Mouse (Mus musculus) neural tube, embryonic 14.5 days (tissue): Measurements from ENCODE around the gene Rpl27. TPM values are rescaled to one million over a fixed set of nuclear protein-coding genes. Genes with fewer than 3 reads are reported as not detected.
"Not testable (repeated sequence)": the region's sequence is repeated elsewhere in the genome, so short reads cannot be mapped to it uniquely, and the experiment has no call there.

Experiments
- ATAC-seq: fragments of 200-750 bp; cut with Nextera tagmentation; 2 replicates; pipeline ENCODE4 v1.8.0; 2017; ENCODE audit warnings: low read depth, mild to moderate bottlenecking, moderate TSS enrichment, moderate library complexity
- H3K27ac ChIP-seq: fragments of 300-500 bp; sonication (generic); 2 replicates; pipeline ENCODE4 v1.5.1; 2014; ENCODE audit warnings: low read depth, mild to moderate bottlenecking, control low read depth, low read length, moderate library complexity, mixed read lengths
- H3K27me3 ChIP-seq: fragments of 300-500 bp; sonication (generic); 2 replicates; pipeline ENCODE4 v1.6.1; 2014; ENCODE audit warnings: low read length; ENCODE audit not compliant: control insufficient read depth, insufficient read depth
- H3K36me3 ChIP-seq: fragments of 300-500 bp; sonication (generic); 2 replicates; pipeline ENCODE4 v1.6.1; 2014; ENCODE audit warnings: low read length, mixed read lengths; ENCODE audit not compliant: control insufficient read depth, insufficient read depth
- H3K4me1 ChIP-seq: fragments of 300-500 bp; sonication (generic); 2 replicates; pipeline ENCODE4 v1.6.1; 2014; ENCODE audit warnings: low read length; ENCODE audit not compliant: control insufficient read depth, insufficient read depth
- H3K4me2 ChIP-seq: fragments of 300-500 bp; sonication (generic); 2 replicates; pipeline ENCODE4 v1.6.1; 2014; ENCODE audit warnings: mild to moderate bottlenecking, low read depth, low read length, control low read depth
- H3K4me3 ChIP-seq: fragments of 300-500 bp; sonication (generic); 2 replicates; pipeline ENCODE4 v1.5.1; 2014; ENCODE audit warnings: low read depth, low read length, control low read depth, mixed read lengths
- H3K9ac ChIP-seq: fragments of 300-500 bp; sonication (generic); replicated peaks from 2 replicates; pipeline ENCODE4 v1.6.1; 2014; ENCODE audit warnings: low read depth, mild to moderate bottlenecking, control low read depth, low read length, mixed read lengths
- H3K9me3 ChIP-seq: fragments of 300-500 bp; sonication (generic); 2 replicates; pipeline ENCODE4 v1.6.1; 2016; ENCODE audit warnings: low read length; ENCODE audit not compliant: control insufficient read depth
- WGBS: fragments of 180-500 bp; shearing (Covaris S2); extraction: QIAGEN DNeasy Blood & Tissue Kit; methylation state at CpG from one replicate; pipeline ENCODE4 v1.1.7; 2014; 5-methylcytosine and 5-hydroxymethylcytosine counted together
- polyA plus RNA-seq: library from polyadenylated mRNA; unstranded; fragments of >200 nt; fragmentation: Nextera tagmentation; extraction: Ambion mirVana; gene quantifications from 2 replicates; pipeline ENCODE4 v1.2.1, GENCODE M21; 2014

The Rpl27 gene
- polyA plus RNA-seq, 1 experiment from 2014 or later: 257 TPM

GRCm38 (mm10) chr11:101462583-101463440 is 20.7 kb downstream of the Rpl27 start:
- WGBS: 30% methylated on average over 13 of the region's 13 CpGs
- Histone ChIP-seq H3K4me1 (peaks cover 33% of the 10 kb centered on the region), H3K27me3 (no peaks in the 10 kb centered on the region), H3K4me3 (no peak overlapping the region), H3K4me2 (peak overlapping the region; percentile 62; the same call in 1 of the 2 replicates), H3K9me3 (no peaks in the 10 kb centered on the region), H3K9ac (no peak overlapping the region; the same call in 1 of the 2 replicates), H3K36me3 (peaks cover 40% of the 10 kb centered on the region), H3K27ac (no peak overlapping the region)
- no peak for ATAC-seq

DNA sequence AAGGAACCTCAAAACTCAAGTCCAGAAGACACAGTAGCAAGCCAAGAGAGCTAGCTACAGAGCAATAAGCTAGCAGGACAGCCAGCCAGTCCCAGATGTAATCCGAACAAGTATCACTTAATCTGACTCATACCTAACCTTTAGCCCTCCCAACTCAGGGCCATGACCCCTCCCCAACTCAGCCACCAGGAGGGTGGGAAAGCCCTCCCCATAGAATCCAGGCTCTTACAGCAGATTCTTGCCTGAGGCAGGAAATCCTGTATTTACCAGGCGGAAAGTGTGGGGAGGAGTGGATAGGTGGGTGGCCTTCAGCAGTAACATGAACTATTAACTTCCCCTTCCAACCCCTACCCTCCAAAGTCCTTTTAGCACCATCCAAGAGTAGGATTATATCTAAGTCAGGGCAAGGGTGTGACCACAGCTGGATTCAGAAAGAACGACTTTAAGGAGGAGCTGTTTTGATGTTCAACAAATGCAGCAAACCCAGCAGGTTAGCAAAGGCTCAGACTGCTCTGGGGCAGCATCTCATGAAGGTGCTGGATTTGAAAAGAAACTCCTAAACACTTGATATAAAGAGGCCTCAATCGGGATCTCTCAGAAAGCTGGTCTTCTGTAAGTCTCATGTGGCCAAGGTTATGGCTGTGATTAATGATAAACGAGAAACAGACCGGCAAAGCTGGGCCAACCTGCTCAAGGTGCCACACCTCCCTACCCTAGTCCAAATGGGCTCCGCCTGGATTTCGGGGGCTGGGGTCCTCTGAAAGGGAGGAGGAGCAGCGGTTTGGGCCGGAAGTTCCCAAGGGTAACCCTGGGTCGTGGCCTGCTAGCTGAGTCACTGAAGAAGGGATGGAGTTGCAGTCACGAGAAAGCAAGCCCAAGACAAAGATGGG is 22.4 kb downstream of the Rpl27 start, which contains the start of gene Rnd2:
Rnd2 (plus strand) TSS at position 789 of the 890 bp plus-strand sequence.
- Histone ChIP-seq H3K36me3 (peaks cover 25% of the 10 kb centered on the region), H3K4me3 (peak within 1 kb of the TSS; percentile 79), H3K4me1 (peaks cover 37% of the 10 kb centered on the region), H3K27me3 (no peaks in the 10 kb centered on the region), H3K9me3 (no peaks in the 10 kb centered on the region), H3K9ac (peak within 1 kb of the TSS; percentile 72), H3K27ac (peak within 1 kb of the TSS; percentile 89), H3K4me2 (peak within 1 kb of the TSS; percentile 62)
- WGBS: 12% methylated on average over 12 of the region's 12 CpGs
- no peak for ATAC-seq

DNA sequence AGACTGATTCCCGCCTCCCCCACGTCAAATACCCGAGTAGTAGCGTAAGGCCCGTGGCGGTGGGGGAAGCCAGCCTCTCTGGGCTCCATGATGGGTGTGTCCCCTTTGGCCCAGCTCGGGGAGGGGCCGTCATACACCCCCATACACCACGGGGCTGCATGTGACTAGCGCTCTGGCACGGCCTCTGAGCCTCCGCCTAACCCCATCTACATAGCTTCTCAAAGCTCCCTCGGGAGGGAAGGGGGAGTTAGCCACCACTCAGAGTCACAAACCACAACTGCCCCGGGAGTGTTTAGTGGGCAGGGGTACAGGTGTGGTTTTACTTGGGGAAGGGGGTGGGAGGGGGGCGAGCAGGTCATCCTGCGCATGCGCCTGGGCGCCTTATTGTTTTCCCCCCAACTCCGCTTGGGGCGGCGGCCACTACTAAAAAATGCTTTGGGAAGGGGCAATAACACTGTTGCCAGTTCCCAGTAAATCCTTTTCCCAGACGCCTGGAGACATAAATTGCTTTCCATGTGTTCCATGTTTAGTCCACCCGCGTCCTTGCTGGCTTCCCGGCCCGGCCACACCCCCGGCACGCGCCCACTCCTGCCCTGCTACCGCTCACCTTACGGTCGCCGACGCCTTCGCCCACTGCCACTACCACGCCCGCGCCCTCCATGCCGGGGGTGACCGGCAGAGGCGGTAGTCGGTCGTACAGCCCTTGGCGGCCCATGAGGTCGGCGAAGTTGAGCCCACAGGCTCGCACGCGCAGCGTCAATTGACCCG is 23.2 kb downstream of the Rpl27 start:
- Histone ChIP-seq H3K27ac (peak overlapping the region; percentile 89), H3K4me3 (peak overlapping the region; percentile 79), H3K4me1 (peaks cover 37% of the 10 kb centered on the region), H3K36me3 (peaks cover 17% of the 10 kb centered on the region), H3K9me3 (no peaks in the 10 kb centered on the region), H3K27me3 (no peaks in the 10 kb centered on the region), H3K9ac (peak overlapping the region; percentile 72), H3K4me2 (peak overlapping the region; percentile 62)
- WGBS: under 1% methylated on average over 49 of the region's 51 CpGs
- ATAC-seq: peak; percentile 44

DNA sequence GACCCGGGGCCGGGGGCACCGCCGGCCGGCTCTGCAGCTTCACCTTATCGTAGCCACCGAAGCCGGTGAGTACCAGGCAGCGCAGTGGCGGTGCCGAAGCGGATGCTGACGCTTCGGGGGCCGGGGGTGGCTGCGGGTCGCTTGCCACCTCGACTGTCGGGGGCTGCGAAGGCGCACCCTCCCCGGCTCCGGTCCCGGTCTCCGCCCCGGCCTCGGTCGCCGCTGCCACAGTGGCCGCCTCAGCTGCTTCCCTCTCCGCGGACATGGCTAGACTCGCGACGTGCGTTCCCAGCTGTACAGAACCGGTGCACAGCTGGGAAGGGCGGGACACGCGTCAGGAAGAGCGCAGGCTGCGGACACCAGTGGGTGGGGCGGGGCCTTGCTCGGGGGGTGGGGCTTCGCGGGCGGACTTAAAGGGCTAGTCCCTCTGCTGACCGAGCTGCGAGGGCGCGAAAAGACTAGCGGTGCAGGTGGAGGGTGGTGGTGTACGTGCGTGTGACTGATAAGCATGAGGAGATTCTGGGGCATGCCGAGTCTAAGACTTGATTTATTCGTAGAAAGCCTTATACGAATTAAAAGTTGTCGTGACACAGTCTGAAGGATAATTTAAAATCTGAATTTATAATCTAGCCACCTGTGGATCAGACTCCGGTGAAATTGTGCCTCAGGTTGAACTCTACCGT is 23.9 kb downstream of the Rpl27 start, which contains the start of gene Vat1:
Vat1 (minus strand) TSS at position 362 of the 683 bp plus-strand sequence.
- Histone ChIP-seq H3K27ac (peak within 1 kb of the TSS; percentile 89), H3K9ac (peak within 1 kb of the TSS; percentile 72), H3K4me3 (peak within 1 kb of the TSS; percentile 79), H3K9me3 (no peaks in the 10 kb centered on the region), H3K36me3 (peaks cover 14% of the 10 kb centered on the region), H3K4me2 (peak within 1 kb of the TSS; percentile 62), H3K27me3 (no peaks in the 10 kb centered on the region), H3K4me1 (peaks cover 37% of the 10 kb centered on the region)
- peak; percentile 74 for ATAC-seq
- 2% methylated on average over 56 of the region's 60 CpGs for WGBS

DNA sequence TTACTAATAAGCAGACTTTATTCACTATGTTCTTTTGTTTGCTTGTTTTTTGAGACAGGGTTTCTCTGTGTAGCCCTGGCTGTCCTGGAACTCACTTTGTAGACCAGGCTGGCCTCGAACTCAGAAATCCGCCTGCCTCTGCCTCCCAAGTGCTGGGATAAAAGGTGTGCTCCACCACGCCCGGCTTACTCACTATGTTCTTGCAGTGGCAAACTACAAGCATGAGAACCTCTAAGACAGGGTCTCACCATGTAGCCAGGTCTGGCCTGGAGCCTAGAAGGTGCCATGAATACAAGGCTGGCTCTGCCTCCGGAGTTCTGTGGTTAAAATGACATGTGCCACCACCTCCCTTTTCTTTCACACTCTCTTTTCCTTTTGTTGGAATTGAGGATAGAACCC is 24.5 kb downstream of the Rpl27 start:
- WGBS: 69% methylated on average over 5 of the region's 5 CpGs
- not testable (repeated sequence) for ATAC-seq

GRCm38 (mm10) chr11:101467477-101468262 is 25.6 kb downstream of the Rpl27 start:
- no peaks in the 10 kb centered on the region for H3K27me3 ChIP-seq
- WGBS: under 1% methylated on average over 44 of the region's 54 CpGs
- ATAC-seq: peak; percentile 65
- peaks cover under 1% of the 10 kb centered on the region; the same call in 1 of the 2 replicates for H3K36me3 ChIP-seq
- H3K9me3 ChIP-seq: no peaks in the 10 kb centered on the region
- peak overlapping the region; percentile 81 for H3K9ac ChIP-seq
- peak overlapping the region; percentile 81 for H3K27ac ChIP-seq
- H3K4me1 ChIP-seq: peaks cover 32% of the 10 kb centered on the region
- H3K4me3 ChIP-seq: peak overlapping the region; percentile 68
- peak overlapping the region; percentile 86 for H3K4me2 ChIP-seq

More for the DNA sequence above, 24.5 kb downstream of the Rpl27 start:
- H3K27ac ChIP-seq, H3K9me3 ChIP-seq, H3K9ac ChIP-seq, H3K27me3 ChIP-seq: not testable (repeated sequence)
- Histone ChIP-seq H3K4me2 (peak overlapping the region; percentile 62; the same call in 1 of the 2 replicates), H3K4me1 (peaks cover 37% of the 10 kb centered on the region), H3K36me3 (peaks cover 12% of the 10 kb centered on the region), H3K4me3 (peak overlapping the region; percentile 79)

- Histone ChIP-seq H3K4me1 (peaks cover 26% of the 10 kb centered on the region), H3K27ac (peak overlapping the region; percentile 81), H3K36me3 (no peaks in the 10 kb centered on the region), H3K27me3 (no peaks in the 10 kb centered on the region), H3K9me3 (no peaks in the 10 kb centered on the region), H3K4me2 (peak overlapping the region; percentile 86), H3K4me3 (peak overlapping the region; percentile 68), H3K9ac (peak overlapping the region; percentile 81)
- 0% methylated on average over 29 of the region's 31 CpGs for WGBS
- peak; percentile 26; the same call in 1 of the 2 replicates for ATAC-seq
Measured at GRCm38 (mm10) chr11:101468263-101468688, 26.2 kb downstream of the Rpl27 start.
